Mouse (Mus musculus) intestine, embryonic 14.5 days (tissue): ENCODE measurements around the gene Mea1. TPM values are rescaled to one million over a fixed set of nuclear protein-coding genes. Genes with fewer than 3 reads are reported as not detected.
A peak's percentile ranks its signal among the peaks of the same experiment; 100 is the strongest.

Experiments
- ATAC-seq: fragments of 200-750 bp; cut with Nextera tagmentation; replicated peaks from 2 replicates; pipeline ENCODE4 v1.8.0; 2017; ENCODE audit warnings: low read depth, moderate number of reproducible peaks, moderate TSS enrichment, moderate library complexity; ENCODE audit not compliant: low FRiP score, low TSS enrichment
- DNase-seq: peaks from one replicate; pipeline ENCODE4 v3.0.0-alpha.2; 2018; ENCODE audit warnings: low spot score
- H3K27ac ChIP-seq: fragments of 300-500 bp; sonication (generic); 2 replicates; pipeline ENCODE4 v1.5.1; 2014; ENCODE audit warnings: low read depth, mild to moderate bottlenecking, control low read depth
- H3K27me3 ChIP-seq: fragments of 300-500 bp; sonication (generic); replicated peaks from 2 replicates; pipeline ENCODE4 v1.6.1; 2014; ENCODE audit warnings: low read length, control low read depth; ENCODE audit not compliant: control insufficient read depth, insufficient read depth
- H3K36me3 ChIP-seq: fragments of 300-500 bp; sonication (generic); 2 replicates; pipeline ENCODE4 v1.6.1; 2014; ENCODE audit warnings: low read length, control low read depth; ENCODE audit not compliant: control insufficient read depth, insufficient read depth
- H3K4me1 ChIP-seq: fragments of 300-500 bp; sonication (generic); replicated peaks from 2 replicates; pipeline ENCODE4 v1.6.1; 2014; ENCODE audit warnings: low read length, control low read depth, mixed read lengths; ENCODE audit not compliant: control insufficient read depth, insufficient read depth
- H3K4me2 ChIP-seq: fragments of 300-500 bp; sonication (generic); 2 replicates; pipeline ENCODE4 v1.6.1; 2014; ENCODE audit warnings: low read length
- H3K4me3 ChIP-seq: fragments of 300-500 bp; sonication (generic); 2 replicates; pipeline ENCODE4 v1.5.1; 2014; ENCODE audit warnings: low read depth, low read length, control low read depth, mixed read lengths
- H3K9ac ChIP-seq: fragments of 300-500 bp; sonication (generic); 2 replicates; pipeline ENCODE4 v1.6.1; 2014; ENCODE audit warnings: mild to moderate bottlenecking, low read length
- H3K9me3 ChIP-seq: fragments of 300-500 bp; sonication (generic); 2 replicates; pipeline ENCODE4 v1.6.1; 2016; ENCODE audit warnings: low read length, control low read depth; ENCODE audit not compliant: control insufficient read depth
- WGBS: fragments of 180-500 bp; shearing (Covaris S2); extraction: QIAGEN DNeasy Blood & Tissue Kit; methylation state at CpG from one replicate; pipeline ENCODE4 v1.1.7; 2014; 5-methylcytosine and 5-hydroxymethylcytosine counted together
- polyA plus RNA-seq: library from polyadenylated mRNA; unstranded; fragments of >200 nt; fragmentation: Nextera tagmentation; extraction: Ambion mirVana; gene quantifications from 2 replicates; pipeline ENCODE4 v1.2.1, GENCODE M21; 2014

The Mea1 gene
- polyA plus RNA-seq, 1 experiment from 2014 or later, result 156 TPM

DNA sequence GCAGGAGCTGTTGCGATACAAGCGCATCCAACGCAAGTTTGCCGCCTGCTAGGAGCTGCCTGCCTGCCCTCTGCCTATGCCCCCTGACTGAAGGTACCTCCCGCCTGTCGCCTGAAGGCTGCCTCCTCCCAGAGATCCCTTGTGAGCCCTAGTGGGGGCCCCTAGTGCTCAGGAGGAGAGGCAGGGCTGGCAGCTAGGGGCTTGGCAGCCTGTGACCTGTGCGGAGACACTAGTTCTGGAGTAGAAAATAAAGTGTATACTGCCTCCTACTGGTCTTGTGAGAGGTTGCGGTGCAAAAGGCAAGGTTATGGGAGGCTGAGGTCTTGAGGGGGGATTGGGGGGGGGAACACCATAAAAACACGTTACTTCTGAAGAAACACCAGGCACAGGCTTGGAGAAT, 46.7 kb downstream of the Mea1 start:
- no peak overlapping the region for H3K4me3 ChIP-seq
- ATAC-seq (no peak), DNase-seq (no peak)
- WGBS, result 53% methylated on average over 9 of the region's 9 CpGs
- no peaks in the 10 kb centered on the region for H3K9me3 ChIP-seq
- no peak overlapping the region for H3K27ac ChIP-seq
- no peak overlapping the region for H3K4me2 ChIP-seq
- H3K4me1 ChIP-seq, result no peaks in the 10 kb centered on the region
- peaks cover 18% of the 10 kb centered on the region for H3K27me3 ChIP-seq
- peaks cover 38% of the 10 kb centered on the region for H3K36me3 ChIP-seq
- no peak overlapping the region for H3K9ac ChIP-seq

DNA sequence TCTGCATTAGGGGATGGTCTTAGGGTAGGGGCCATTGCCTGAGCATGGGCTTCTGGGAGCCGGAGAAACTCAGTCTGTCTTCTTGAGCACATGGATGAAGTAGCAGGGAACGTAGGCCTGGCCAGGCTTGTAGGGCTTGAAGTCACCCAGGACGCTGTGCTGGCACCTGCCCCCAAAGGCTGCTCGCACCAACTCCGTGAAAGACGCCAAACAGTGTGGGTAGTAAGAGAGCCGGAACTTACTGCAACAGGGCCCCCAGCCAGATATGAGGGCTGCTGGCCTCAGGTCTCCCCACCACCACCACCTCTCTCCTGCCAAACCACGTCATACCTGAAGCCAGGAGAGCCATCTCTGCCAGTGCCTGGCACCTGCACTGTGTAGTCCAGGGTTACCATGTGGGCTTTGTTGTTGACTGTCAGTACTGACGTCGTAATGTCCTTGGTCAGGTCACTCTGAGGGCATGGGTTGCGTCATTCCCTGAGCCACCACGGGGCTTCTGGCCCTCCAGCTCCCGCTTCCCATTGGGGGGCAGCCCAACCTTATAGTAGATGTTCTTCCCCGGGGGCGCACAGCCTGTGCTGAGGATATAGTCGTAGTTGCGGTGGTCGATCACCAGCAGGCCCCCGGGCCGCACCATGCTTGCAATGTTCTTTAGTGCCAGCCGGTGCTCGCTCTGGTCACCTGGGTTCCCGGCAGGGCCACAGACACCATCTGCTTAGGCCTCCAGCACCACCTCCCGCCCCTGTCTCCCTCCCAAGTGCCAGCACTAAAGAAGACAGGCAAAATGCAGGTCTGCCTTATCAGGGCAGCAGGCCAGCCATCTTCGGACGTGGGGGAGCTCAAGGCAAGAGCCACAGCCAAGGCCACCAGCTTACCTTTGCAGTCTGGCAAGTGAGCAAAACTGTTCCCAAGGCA, 47.4 kb downstream of the Mea1 start:
- H3K27ac ChIP-seq, result no peak overlapping the region
- no peaks in the 10 kb centered on the region for H3K9me3 ChIP-seq
- no peaks in the 10 kb centered on the region for H3K4me1 ChIP-seq
- ATAC-seq (no peak), DNase-seq (no peak)
- H3K4me2 ChIP-seq, result no peak overlapping the region
- H3K9ac ChIP-seq, result no peak overlapping the region
- H3K4me3 ChIP-seq, result no peak overlapping the region
- peaks cover 38% of the 10 kb centered on the region for H3K36me3 ChIP-seq
- 90% methylated on average over 26 of the region's 26 CpGs for WGBS
- peaks cover 18% of the 10 kb centered on the region for H3K27me3 ChIP-seq

DNA sequence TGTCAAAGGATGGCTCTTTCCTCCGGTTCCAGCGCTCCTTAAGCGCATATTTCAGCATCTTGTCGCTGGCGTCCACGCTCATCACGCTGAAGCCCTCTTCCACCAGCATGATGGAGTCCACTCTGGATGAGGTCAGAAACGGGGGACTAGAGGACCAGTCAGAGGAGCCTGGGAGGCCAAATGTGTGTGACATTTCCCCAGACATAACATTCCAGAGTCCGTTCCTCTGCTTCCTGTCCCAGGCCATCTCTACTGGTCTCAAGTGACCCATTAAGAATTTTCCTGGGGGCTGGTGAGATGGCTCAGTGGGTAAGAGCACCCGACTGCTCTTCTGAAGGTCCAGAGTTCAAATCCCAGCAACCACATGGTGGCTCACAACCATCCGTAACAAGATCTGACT, 48.7 kb downstream of the Mea1 start:
- no peak overlapping the region for H3K4me2 ChIP-seq
- H3K36me3 ChIP-seq, result peaks cover 28% of the 10 kb centered on the region
- no peak for ATAC-seq
- 91% methylated on average over 11 of the region's 11 CpGs for WGBS
- no peak overlapping the region for H3K9ac ChIP-seq
- H3K4me3 ChIP-seq, result no peak overlapping the region
- no peaks in the 10 kb centered on the region for H3K4me1 ChIP-seq
- H3K27me3 ChIP-seq, result peaks cover 18% of the 10 kb centered on the region
- no peak overlapping the region for H3K27ac ChIP-seq
- DNase-seq, result no peak
- no peaks in the 10 kb centered on the region for H3K9me3 ChIP-seq

DNA sequence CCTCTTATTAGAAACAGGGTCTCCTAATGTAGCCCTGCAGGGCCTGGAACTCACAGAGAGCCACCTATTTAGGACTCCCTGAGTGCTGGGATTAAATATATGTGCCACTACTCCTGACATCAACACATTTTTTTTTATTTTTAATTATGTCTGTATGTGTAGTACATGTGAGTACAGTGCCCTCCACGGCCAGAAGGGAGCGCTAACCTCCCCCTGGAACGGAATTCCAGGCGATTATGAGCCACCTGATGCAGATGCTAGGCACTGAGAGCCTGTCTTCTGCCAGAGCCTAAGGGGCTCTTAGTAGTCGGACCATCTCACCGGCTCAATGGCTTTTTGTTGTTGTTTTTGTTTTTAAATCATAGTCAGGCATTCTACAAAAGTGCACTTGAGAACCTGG, 49.4 kb downstream of the Mea1 start:
- 46% methylated on average over 6 of the region's 6 CpGs for WGBS
- no peak overlapping the region for H3K9ac ChIP-seq

DNA sequence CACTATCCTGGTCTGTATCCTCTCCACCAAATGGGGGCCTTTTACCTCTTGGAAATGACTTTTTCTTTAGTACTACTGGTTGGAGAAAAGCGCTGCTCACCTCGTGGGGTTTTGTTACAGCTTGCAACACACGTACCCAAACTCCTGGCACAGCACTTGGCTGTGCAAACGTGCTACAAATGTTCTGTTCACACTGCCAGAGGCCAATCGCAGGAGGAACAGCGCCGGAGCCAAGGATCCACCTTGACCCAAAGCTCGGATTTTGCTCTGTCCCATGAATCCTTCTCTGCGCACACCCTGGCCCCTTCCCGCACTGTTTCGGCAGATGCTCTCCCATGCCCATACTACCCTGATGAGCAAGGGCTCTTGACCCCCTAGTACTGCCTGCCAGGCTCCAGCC, 49.9 kb downstream of the Mea1 start:
- Histone ChIP-seq H3K4me1 (no peaks in the 10 kb centered on the region), H3K9me3 (no peaks in the 10 kb centered on the region), H3K27me3 (peaks cover 18% of the 10 kb centered on the region), H3K4me3 (no peak overlapping the region), H3K36me3 (peaks cover 20% of the 10 kb centered on the region), H3K9ac (no peak overlapping the region), H3K27ac (no peak overlapping the region), H3K4me2 (peak overlapping the region; percentile 37)
- DNase-seq (no peak), ATAC-seq (0 out of 2 replicates have a peak, but pooled peaks have one; percentile 6)
- WGBS, result 47% methylated on average over 11 of the region's 11 CpGs

More for the DNA sequence above, 49.4 kb downstream of the Mea1 start:
- no peak overlapping the region for H3K27ac ChIP-seq
- no peak overlapping the region for H3K4me2 ChIP-seq
- peaks cover 18% of the 10 kb centered on the region for H3K27me3 ChIP-seq
- no peaks in the 10 kb centered on the region for H3K4me1 ChIP-seq
- no peaks in the 10 kb centered on the region for H3K9me3 ChIP-seq
- DNase-seq (no peak), ATAC-seq (no peak)
- H3K4me3 ChIP-seq, result no peak overlapping the region
- H3K36me3 ChIP-seq, result peaks cover 25% of the 10 kb centered on the region

DNA sequence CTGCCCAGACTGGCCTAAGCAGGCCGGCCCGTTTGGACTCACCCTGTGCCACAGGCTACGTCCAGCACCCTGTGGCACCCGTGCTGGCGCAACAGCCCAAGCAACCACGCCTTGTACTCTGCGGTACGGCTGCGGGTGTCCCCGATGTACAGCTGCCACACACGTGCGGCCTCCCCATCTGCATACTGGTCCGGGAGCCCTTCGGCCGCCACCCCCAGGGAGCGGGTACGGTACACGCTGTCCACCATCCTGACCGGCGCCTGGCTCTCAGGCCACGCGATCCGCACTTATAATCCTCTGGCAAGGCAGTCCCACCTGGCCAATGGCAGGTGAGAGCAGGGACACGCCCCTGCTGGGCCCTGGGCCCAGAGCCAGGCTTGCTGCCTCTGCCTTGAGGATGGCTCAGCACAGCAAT, 50.3 kb downstream of the Mea1 start, which contains the start of gene Gnmt:
Gene Gnmt (minus strand): TSS at position 265 of the 415 bp plus-strand sequence.
- Histone ChIP-seq H3K9me3 (no peaks in the 10 kb centered on the region), H3K4me2 (peak within 1 kb of the TSS; percentile 37), H3K9ac (no peak within 1 kb of the TSS), H3K4me1 (no peaks in the 10 kb centered on the region), H3K27ac (no peak within 1 kb of the TSS), H3K36me3 (peaks cover 17% of the 10 kb centered on the region), H3K4me3 (no peak within 1 kb of the TSS), H3K27me3 (peaks cover 18% of the 10 kb centered on the region)
- ATAC-seq (peak; percentile 42; the same call in 1 of the 2 replicates), DNase-seq (peak; percentile 58)
- WGBS, result 16% methylated on average over 24 of the region's 24 CpGs

Other genes with a start within 250 kb of the Mea1 start
- gene Crip3, start 249.9 kb upstream of the Mea1 start, polyA plus RNA-seq, result 0.57 and 0.67 TPM in 2 replicates
- gene Slc22a7, start 240.3 kb upstream of the Mea1 start, polyA plus RNA-seq, result not detected in 2 replicates
- 0.32 and 0.39 TPM in 2 replicates for gene Ttbk1, start 191.1 kb upstream of the Mea1 start, polyA plus RNA-seq
- 58.4 and 64.4 TPM in 2 replicates for gene Dnph1, start 182.1 kb upstream of the Mea1 start, polyA plus RNA-seq
- 3.8 and 3.9 TPM in 2 replicates for gene Cul9, start 132.4 kb upstream of the Mea1 start, polyA plus RNA-seq
- 11.9 and 12.4 TPM in 2 replicates for gene Srf, start 122.6 kb upstream of the Mea1 start, polyA plus RNA-seq
- 54.0 and 56.6 TPM in 2 replicates for gene Ptk7, start 49.3 kb upstream of the Mea1 start, polyA plus RNA-seq
- gene Klc4, start 32.8 kb upstream of the Mea1 start, polyA plus RNA-seq, result 42.1 and 45.7 TPM in 2 replicates
- gene Mrpl2, start 32.6 kb upstream of the Mea1 start, polyA plus RNA-seq, result 134 and 144 TPM in 2 replicates
- gene Cul7, start 28.5 kb upstream of the Mea1 start, polyA plus RNA-seq, result 43.4 and 43.7 TPM in 2 replicates
- gene Rrp36, start 4.4 kb upstream of the Mea1 start, polyA plus RNA-seq, result 49.1 and 57.7 TPM in 2 replicates
- gene Klhdc3, start 2.1 kb downstream of the Mea1 start, polyA plus RNA-seq, result 109 and 110 TPM in 2 replicates
- 85.6 and 88.5 TPM in 2 replicates for gene Ppp2r5d, start 26.3 kb downstream of the Mea1 start, polyA plus RNA-seq
- 18.3 and 20.8 TPM in 2 replicates for gene Pex6, start 32.7 kb downstream of the Mea1 start, polyA plus RNA-seq
- gene Gnmt, start 50.4 kb downstream of the Mea1 start, polyA plus RNA-seq, result 0.23 and 1.5 TPM in 2 replicates
- 69.0 and 70.4 TPM in 2 replicates for gene Cnpy3, start 73.4 kb downstream of the Mea1 start, polyA plus RNA-seq
- 0.69 and 0.74 TPM in 2 replicates for gene Ptcra, start 84.9 kb downstream of the Mea1 start, polyA plus RNA-seq
- gene 2310039H08Rik, start 93.8 kb downstream of the Mea1 start, polyA plus RNA-seq, result 87.5 and 89.9 TPM in 2 replicates
- 133 and 150 TPM in 2 replicates for gene Rpl7l1, start 103.9 kb downstream of the Mea1 start, polyA plus RNA-seq
- gene Bicral, start 179.7 kb downstream of the Mea1 start, polyA plus RNA-seq, result 5.5 and 6.6 TPM in 2 replicates
- gene Tbcc, start 211.9 kb downstream of the Mea1 start, polyA plus RNA-seq, result 50.5 and 54.8 TPM in 2 replicates
- not detected in 2 replicates for gene Prph2, start 231.7 kb downstream of the Mea1 start, polyA plus RNA-seq